Mouse (Mus musculus) G1E-ER4 (cell line): ENCODE measurements around the gene Map3k6. TPM values are rescaled to one million over a fixed set of nuclear protein-coding genes. Genes with fewer than 3 reads are reported as not detected.

Experiments used
- GATA1 ChIP-seq: IDR thresholded peaks from one replicate; pipeline ENCODE4 v1.8.0; 2012; ENCODE audit warnings: low read length, inconsistent platforms
- polyA plus RNA-seq: library from polyadenylated mRNA; stranded (reverse); fragments of >175 nt; gene quantifications from 2 replicates; pipeline ENCODE4 v1.2.3, GENCODE M21; 2012

The Map3k6 gene
- polyA plus RNA-seq, 1 experiment: 51.8 TPM

DNA sequence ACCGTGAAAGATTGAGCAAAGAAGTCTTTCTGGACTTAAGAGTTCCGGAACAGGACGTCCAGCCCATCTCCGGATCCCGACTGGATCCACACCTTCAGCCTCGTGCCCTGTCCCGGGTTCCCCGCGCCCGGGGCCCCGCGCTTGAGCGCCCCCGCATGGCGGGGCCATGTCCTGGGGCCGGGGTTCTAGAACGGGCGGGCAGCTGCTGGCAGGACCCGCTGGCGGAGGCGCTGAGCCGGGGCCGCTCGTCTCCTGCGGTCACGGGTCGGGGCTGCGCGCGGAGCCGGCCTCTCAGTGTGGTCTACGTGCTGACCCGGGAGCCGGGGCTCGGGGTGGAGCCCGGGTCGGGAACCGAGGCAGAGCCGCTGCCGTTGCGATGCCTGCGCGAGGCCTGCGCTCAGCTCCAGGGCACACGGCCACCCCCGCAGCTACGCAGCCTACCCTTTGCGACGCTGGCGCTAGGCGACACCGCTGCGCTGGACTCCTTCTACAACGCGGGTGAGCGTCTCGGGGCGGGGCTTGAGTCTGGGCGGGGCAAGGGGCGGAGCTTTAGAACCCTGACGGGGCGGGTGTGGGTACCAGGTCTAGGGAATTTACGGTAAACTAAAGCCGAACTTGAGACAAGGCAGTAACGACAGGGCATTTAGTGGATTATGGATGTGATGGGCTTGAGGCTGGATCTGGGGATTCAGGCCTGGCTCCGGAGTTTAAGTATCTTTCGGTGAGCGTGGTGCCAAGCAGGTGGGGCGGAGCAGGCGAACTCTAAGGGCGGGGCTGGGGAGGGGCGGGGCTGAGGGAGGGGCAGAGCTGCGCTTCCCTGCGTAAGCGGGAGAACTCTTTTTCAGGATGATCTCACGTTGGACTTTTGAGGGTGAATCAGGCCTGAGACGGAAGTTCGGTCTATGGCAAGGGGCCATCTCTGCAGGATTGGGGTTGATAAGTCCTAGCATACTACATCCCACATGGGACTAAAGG lies 603 bp downstream of the Map3k6 start:
- no peak for TF ChIP-seq GATA1

DNA sequence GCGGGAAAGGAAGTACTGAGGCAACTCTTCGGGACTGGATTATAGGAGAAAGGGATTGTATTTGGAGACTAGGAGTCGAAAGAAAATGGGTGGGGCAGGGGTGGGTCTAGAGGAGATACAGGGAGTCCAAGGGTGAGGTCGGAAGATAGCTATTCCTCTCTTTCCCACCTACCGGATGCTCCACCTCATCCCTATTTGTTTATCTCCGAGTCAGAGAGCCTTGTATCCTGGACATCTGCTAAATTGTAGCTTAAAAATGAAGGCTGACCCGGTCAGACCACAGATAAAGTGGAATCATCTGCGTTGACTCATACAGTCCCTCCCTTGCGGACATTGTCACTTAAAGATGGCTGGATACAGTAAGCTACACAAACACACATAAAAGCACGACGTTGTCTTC lies 1.3 kb downstream of the Map3k6 start:
- no peak for TF ChIP-seq GATA1

DNA sequence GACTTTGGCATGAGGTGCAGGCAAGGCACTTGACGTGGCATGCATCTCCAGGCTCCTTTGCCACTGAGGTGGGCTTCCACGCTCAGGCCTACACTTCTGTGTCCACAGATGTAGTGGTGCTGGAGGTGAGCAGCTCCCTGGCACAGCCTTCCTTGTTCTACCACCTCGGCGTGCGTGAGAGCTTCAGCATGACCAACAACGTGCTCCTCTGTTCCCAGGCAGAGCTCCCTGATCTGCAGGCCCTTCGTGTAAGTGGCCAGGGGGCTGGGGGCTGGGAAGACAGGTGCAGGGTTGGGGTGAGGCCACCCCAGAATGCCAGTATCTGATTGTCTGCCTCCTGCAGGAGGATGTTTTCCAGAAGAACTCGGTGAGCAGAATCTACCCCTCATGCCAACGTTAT lies 2.1 kb downstream of the Map3k6 start:
- no peak for TF ChIP-seq GATA1

DNA sequence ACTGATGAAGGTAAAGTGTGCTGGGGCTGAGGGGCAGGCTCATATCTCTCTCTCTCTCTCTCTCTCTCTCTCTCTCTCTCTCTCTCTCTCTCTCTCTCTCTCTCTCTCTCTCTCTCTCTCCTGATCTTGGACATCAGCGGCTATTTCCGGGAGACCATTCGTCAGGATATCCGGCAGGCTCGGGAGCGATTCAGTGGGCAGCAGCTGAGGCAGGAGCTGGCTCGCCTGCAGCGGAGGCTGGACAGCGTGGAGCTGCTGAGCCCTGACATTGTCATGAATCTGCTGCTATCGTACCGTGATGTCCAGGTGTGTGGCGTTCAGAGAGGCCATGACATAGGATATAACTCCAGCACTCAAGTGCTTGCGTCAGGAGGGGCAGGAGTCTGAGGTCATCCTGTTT lies 2.9 kb downstream of the Map3k6 start:
- TF ChIP-seq GATA1: no peak

DNA sequence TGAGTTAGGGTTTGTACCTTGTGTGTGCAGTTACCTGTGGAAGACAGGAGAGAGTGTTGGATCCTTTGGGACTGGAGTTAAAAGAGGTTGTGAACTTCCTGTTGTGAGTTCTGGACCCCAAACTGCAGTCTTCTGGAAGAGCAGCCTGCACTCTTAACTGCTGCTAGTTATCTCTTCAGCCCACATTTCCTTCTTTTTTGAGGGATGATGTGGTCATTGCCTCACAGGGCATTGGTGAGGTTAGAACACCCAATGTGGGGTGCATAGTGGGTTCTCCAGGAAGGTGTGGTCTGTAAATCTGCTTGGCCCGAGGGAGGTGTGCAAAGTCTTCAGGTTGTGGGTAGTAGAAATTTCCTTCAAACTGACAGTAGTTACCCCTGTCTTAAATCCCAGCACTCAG lies 3.7 kb downstream of the Map3k6 start:
- TF ChIP-seq GATA1: no peak

DNA sequence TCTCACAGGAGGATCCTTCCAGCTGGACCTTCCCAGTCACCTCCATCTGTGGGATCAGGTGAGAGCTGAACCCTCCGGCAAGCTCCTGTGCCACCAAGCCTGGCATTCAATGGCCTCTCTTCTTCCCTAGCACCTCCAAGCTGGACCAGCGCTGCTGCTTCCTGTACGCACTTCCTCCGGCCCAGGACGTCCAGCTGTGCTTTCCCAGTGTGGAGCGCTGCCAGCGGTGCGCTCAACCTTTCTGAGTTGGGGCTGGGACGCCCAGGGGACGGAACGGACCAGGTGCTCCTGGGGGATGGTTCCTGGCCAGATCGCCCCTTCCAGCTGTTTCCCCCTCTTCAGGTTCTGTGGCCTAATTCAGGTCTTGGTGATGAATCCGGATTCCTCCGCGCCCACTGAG lies 6.5 kb downstream of the Map3k6 start:
- TF ChIP-seq GATA1: no peak

DNA sequence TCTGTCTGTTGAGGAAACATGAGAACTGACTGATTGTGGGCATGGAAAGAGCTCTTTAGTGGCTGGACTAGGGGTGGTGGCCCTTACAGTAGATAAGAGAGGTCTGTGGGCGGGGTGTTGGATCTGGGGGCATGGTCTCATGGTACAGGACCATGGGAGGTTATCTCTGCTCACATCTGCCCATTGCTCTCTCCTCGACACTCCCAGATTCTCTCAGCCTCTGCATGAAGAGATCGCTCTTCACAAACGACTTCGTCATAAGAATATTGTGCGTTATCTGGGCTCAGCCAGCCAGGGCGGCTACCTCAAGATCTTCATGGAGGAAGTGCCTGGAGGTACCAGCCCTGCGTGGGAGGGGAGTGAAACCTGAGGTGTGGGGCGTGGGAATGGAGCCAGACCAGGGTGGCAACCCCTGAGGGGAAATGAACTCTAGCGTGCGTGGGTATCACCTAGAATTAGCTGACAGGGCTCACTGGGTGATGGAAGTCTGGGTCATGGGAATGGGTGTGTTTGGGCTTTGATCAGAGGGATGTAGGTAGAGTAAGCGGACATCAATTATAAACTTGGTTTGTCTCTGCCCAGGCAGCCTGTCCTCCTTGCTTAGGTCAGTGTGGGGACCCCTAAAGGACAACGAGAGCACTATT lies 7.3 kb downstream of the Map3k6 start:
- TF ChIP-seq GATA1: peak; percentile 95

DNA sequence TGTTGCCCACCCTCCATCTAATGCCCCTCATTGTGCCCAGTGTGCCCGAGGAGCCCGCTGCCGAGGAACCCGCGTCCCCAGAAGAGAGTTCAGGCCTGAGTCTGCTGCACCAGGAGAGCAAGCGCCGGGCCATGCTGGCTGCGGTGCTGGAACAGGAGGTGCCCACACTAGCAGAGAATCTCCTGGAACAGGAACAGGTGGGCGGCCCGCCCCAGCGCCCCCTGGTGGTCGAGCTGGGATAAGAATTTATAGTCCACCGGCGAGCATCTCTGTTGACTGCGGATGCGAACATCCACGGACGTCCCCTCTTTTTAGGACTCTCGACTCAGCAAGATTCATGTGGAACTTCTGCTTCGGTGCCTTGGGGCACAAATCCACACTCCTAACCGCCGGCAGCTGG lies 10.0 kb downstream of the Map3k6 start:
- no peak for TF ChIP-seq GATA1

DNA sequence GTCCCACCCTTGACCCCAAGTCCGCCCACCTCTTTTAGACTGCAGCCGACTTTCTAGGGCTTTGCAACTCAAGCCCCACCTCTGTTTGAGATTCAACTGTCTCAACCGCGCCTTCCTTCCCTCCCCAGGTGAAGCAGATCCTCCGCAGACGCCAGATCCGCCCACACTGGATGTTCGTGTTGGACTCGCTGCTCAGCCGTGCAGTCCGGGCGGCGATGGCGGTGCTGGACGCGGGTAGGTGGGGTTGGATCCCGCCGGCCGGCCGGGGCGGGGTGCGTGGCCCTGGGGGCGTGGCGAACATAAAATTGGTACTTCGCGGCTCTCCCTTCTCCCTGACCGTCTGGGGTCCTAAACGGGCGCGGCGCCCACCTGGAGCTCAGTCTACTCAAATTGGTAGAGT lies 10.6 kb downstream of the Map3k6 start:
- TF ChIP-seq GATA1: no peak

DNA sequence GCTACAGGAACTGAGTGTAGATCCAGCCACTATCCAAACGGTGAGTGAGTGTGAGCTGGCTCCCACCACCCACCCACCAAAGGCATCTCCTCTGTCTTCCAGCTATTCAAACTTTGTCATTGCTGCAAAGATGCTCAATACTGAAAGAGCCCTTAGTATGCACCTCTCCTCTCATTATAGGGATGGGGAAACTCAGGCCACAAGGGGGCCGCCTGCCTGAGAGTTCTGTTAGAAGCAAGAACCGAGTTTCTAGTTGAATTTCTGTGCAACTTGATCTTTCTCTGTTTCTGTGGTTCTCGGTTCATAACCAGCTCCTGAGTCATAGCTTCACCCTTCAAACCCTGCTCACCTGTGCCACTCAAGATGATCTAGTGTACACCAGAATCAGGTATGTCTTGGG lies 11.5 kb downstream of the Map3k6 start:
- TF ChIP-seq GATA1: no peak

DNA sequence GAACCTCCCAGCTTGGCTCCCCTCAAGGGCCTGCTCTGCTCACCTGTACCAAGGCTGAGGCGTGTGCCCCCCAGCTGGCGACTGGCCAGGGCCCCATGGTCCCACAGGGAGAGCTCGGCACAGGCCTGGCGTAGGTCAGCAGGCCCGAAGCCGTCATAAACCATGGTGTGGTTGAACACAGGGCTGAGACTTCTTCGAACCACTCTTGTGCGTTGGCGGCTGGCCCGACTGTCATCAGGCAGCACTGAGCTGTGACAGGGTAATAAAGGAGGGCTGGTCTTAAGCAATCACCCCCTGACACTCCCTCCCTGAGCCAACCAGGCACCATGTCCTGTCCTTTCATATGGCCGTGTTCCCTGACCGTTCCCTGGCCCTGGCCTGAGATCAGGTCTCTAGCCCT lies 12.8 kb downstream of the Map3k6 start:
- TF ChIP-seq GATA1: no peak

DNA sequence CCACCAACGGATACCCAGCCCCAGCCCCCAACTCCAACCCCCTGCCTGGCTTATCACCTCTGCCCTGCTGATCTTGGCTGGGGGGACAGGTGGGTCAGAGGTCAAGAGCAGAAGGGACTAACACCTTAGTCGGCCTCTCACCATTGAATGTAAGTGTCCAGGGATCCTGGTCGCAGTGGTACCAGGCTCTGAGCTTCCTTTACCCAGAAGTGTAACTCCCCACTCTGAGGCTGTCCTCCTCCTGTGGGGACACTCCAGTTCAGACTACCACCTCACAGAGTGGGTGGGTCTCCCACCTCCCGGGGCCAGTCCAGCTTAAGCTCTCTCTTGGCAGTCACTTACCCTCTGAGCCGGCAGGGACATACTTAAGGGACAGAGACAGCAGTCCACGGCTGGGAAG lies 14.8 kb downstream of the Map3k6 start:
- TF ChIP-seq GATA1: no peak

DNA sequence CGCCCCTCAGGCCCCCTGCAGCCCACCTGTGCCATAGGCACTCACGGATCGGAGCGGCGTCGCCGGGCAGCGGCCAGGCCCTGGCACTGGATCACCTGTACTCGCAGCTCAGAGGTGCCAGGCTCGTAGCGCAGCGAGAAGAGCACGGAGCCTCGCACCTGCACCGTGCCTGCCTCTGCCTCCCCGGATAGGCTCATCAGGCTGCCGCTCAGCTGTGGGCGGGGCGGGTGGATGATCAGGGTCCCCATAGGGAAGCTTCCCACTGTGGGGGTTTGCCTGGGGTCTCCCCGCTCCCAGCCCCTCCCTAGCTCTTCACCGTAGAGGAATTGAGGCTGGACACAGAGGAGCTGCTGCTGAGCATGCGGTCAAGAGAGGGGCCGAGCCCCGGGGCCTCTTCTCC lies 16.2 kb downstream of the Map3k6 start:
- TF ChIP-seq GATA1: no peak

DNA sequence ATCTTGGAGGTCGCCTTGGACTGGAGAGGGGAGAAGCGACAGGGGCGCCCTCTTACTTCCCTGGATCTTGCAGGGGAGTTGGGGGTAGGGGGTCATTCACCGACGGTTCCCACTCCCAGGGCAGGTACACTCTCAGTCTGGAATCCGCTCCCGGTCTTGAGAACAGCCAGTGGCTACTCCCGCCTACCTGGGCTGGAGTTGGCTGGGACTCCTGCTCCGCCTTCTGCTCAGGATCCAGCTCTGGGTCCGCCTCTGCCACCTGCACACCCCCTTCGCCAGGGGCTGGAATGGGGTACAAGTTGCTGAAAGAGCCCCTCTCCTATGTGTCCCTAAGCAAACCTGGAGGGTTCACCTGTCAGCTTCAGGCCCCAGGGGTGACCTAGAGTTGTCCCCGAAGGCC lies 16.6 kb downstream of the Map3k6 start:
- TF ChIP-seq GATA1: no peak

DNA sequence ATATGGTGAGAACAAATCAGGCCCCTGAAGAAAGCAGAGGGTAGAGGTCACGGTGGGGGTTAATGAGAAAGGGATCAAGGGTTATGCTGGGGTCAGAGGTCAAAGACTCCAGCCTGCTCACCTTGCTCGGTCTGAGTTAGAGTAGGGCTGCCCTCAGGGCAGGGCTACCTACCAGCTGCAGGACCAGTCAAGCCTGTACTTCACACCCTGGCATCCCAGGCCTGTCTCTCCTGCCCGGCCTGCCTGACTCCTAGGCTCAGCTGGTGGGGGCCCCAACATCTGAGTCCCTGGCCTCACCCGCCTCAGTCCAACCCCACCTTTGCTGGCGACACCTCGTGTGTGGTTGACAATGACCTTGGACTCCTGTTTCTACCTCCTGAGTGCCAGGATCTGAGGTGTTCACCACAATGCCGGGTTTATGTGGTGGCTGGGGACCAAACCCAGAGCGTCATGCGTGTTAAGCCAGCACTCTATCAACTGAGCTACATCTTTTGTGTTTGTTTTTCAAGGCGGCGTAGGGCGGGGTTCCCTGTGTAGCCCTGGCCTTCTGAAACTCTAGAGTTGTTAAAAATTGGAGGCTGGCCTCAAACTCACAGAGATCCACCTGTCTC lies 17.3 kb downstream of the Map3k6 start:
- TF ChIP-seq GATA1: no peak

DNA sequence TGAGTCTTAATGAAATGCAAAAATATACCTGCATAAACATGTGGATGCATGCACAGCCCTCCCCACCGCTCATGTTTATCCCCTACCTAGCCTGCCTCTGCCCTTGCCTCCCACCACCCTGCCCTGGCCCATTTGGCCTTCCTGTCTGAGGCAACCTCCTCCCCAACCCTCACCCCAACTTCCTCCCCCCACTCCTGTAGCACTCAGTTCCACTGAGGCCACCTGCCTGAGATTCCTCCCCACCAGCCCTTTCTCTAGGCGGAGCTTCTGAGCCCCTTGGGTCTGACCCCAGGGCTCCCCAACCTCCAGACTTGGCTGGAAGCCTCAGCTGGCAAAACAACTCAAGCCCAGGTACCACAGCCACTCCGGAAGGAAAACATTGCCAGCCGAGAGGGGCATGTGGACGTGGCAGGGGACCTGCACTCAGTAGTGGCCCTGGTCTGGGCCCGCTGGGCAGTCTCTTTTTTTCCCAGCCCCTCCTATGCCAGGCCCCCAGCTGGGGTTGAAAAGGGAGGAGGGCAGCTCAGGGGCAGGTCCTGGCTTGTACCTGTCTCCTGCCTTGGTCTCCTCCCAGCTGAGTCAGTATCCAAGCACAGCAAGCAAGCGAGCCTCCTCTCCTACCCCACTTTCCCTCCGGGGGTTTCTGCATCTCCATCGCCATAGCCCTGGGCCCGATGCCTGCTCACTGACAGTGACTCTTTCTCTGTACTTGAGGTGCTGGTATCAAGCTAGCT lies 21.2 kb downstream of the Map3k6 start:
- no peak for TF ChIP-seq GATA1

DNA sequence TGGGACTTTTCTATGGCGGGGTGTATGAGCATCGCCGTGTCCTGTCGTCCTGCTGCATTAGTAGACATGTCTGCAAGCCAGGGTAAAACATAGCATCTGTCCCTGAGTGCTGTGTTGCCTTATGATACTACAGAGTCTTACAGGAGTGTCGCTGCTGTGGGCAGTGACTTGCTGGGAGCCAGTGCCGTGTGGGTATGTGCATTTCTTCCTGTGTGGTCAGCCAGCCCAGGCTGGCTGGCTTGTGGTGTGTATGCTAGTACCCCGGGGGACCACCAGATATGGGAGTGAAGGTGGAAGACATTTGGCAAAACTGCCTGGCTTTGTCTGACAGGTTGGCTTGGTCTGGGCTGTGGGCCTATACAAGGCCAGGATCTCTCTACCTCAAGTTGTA lies 21.8 kb downstream of the Map3k6 start:
- TF ChIP-seq GATA1: no peak
